Mouse (Mus musculus): ENCODE data around the gene Ogfr.

- TF ChIP-seq CTCF (IDR thresholded peaks at IDR 0.05; ENCODE audit: low read depth) (no peak), EP300 (optimal IDR thresholded peaks at IDR 0.05) (no peak)
These were observed 11.6 kb downstream of the Ogfr start for GRCm38 (mm10) chr2:180600569-180601021.

All from stomach, postnatal 0 days (tissue).